Mouse (Mus musculus) kidney, adult 10 weeks (tissue): Measurements from ENCODE around the gene Atp13a5. TPM values are rescaled to one million over a fixed set of nuclear protein-coding genes. Genes with fewer than 3 reads are reported as not detected.

Experiments used
- polyA plus RNA-seq: library from polyadenylated mRNA; stranded (reverse); fragments of 350-450 nt; fragmentation: Illumina TruSeq; extraction: RNeasy Lipid Tissue Mini Kit (QIAGEN cat#74804); gene quantifications from one replicate; pipeline ENCODE4 v1.2.3, GENCODE M21; 2014; ENCODE audit warnings: low read depth, low replicate concordance

Atp13a5 gene
- polyA plus RNA-seq = not detected

GRCm38 (mm10) chr16:29378458-29378857 lies at the start of gene Atp13a5:
Gene Atp13a5, minus strand, starts transcription at chr16:29378732.

GRCm38 (mm10) chr16:29209605-29210411 lies 168.7 kb downstream of the Atp13a5 start, which contains the start of gene Hrasls:
Gene Hrasls, plus strand, starts transcription at chr16:29209695.

Other genes with a start within 250 kb of the Atp13a5 start
- gene Hrasls, start 169.0 kb downstream of the Atp13a5 start, polyA plus RNA-seq = 4.7 TPM
- gene Atp13a4, start 166.1 kb upstream of the Atp13a5 start, polyA plus RNA-seq = 4.5 TPM
- gene Opa1, start 200.6 kb upstream of the Atp13a5 start, polyA plus RNA-seq = 118 TPM